Mouse (Mus musculus) thymus, adult 2 months (tissue): ENCODE results near the gene Dctn1. TPM values are rescaled to one million over a fixed set of nuclear protein-coding genes. Genes with fewer than 3 reads are reported as not detected.

Experiments used
- DNase-seq: peaks from one replicate; pipeline ENCODE4 v3.0.0; 2021
- H3K27ac ChIP-seq: fragments of 200-500 bp; 2 replicates; pipeline ENCODE4 v1.5.1; 2012; ENCODE audit warnings: low read length, control low read depth; ENCODE audit not compliant: control insufficient read depth, insufficient read depth
- H3K27me3 ChIP-seq: fragments of 200-500 bp; 2 replicates; pipeline ENCODE4 v1.6.1; 2012; ENCODE audit warnings: mild to moderate bottlenecking, low read length, moderate library complexity, mixed read lengths; ENCODE audit not compliant: control insufficient read depth, insufficient read depth
- H3K36me3 ChIP-seq: fragments of 200-500 bp; 2 replicates; pipeline ENCODE4 v1.6.1; 2012; ENCODE audit warnings: mild to moderate bottlenecking, low read length, moderate library complexity; ENCODE audit not compliant: control insufficient read depth, insufficient read depth
- H3K4me1 ChIP-seq: fragments of 200-500 bp; replicated peaks from 2 replicates; pipeline ENCODE4 v1.6.1; 2012; ENCODE audit warnings: low read length; ENCODE audit not compliant: control insufficient read depth, insufficient read depth
- H3K4me3 ChIP-seq: fragments of 200-500 bp; 2 replicates; pipeline ENCODE4 v1.5.1; 2012; ENCODE audit warnings: mild to moderate bottlenecking, low read length, control low read depth, moderate library complexity; ENCODE audit not compliant: control insufficient read depth, insufficient read depth
- CTCF ChIP-seq: fragments of 200-500 bp; IDR thresholded peaks from 2 replicates; pipeline ENCODE4 v1.5.1; 2012; ENCODE audit warnings: mild to moderate bottlenecking, control low read depth, low read length, moderate library complexity, borderline replicate concordance; ENCODE audit not compliant: control insufficient read depth, poor library complexity, insufficient read depth; ENCODE audit errors: extremely low read depth
- POLR2A ChIP-seq: fragments of 200-500 bp; IDR thresholded peaks from 2 replicates; pipeline ENCODE4 v1.6.1; 2012; ENCODE audit warnings: mild to moderate bottlenecking, low read length, control low read depth, moderate library complexity; ENCODE audit not compliant: control insufficient read depth, poor library complexity, insufficient read depth; ENCODE audit errors: extremely low read depth
- WGBS: fragments of 180-500 bp; shearing (Covaris S2); methylation state at CpG from one replicate; pipeline ENCODE4 v1.1.7; 2018; 5-methylcytosine and 5-hydroxymethylcytosine counted together
- polyA plus RNA-seq: library from polyadenylated mRNA; depleted of rRNA; stranded (reverse); fragments of >200 nt; gene quantifications from 2 replicates; pipeline ENCODE4 v1.2.3, GENCODE M21; 2012

Gene Dctn1
- polyA plus RNA-seq, 1 experiment, result 166 TPM

DNA sequence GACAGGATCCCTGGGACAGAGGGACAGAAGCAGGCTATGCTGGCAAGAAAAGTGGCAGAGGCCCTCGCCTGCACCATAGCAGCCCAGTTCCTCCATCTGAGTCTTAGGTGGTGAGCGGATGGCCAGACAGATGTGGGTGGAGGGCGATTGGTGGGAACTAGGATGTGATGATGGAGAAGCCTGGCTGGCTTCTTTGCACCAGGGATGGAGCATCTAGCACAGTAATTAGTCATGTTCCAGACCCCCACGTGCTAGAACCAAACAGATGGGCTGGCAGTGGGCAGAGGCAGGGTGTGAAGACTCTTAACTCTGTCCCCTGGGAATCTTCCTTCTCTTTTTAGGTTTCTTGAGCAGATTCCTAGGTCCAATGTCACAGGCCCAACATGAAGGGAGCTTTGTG is 37.6 kb downstream of the Dctn1 start:
- WGBS, result 97% methylated on average over 4 of the region's 4 CpGs
- no peak for DNase-seq
- H3K4me1 ChIP-seq, result no peaks in the 10 kb centered on the region

GRCm38 (mm10) chr6:83205851-83206250 is 40.1 kb downstream of the Dctn1 start:
- 92% methylated on average over 3 of the region's 3 CpGs for WGBS
- Histone ChIP-seq H3K27ac (no peak overlapping the region), H3K4me3 (no peak overlapping the region), H3K4me1 (no peaks in the 10 kb centered on the region), H3K27me3 (no peaks in the 10 kb centered on the region), H3K36me3 (no peaks in the 10 kb centered on the region)
- TF ChIP-seq CTCF, result no peak
- TF ChIP-seq POLR2A, result no peak
- no peak for DNase-seq

More for the DNA sequence above, 37.6 kb downstream of the Dctn1 start:
- Histone ChIP-seq H3K36me3 (no peaks in the 10 kb centered on the region), H3K27ac (no peak overlapping the region), H3K4me3 (no peak overlapping the region), H3K27me3 (no peaks in the 10 kb centered on the region)
- TF ChIP-seq POLR2A (no peak), CTCF (no peak)

DNA sequence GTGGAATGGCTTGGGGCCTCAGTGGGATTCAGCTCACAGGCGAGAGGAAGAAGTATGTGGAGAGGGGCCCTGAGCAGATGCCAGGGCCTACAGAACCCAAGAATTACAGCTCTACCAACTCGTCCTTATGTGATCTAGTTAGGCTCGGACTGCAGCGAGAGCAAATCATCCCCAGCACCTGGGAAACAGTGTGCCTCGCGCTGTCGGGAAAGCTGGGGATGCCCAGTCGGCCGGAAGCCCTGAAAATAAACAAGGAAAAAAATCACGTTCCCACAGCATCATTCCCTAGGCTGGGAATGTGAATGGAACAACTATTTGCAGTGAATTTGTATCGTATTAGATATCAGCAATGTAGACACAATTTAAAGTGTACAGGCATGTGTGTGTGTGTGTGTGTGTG is 40.6 kb downstream of the Dctn1 start:
- H3K4me3 ChIP-seq, result no peak overlapping the region
- no peak overlapping the region for H3K27ac ChIP-seq
- WGBS, result 86% methylated on average over 11 of the region's 11 CpGs
- no peak for TF ChIP-seq CTCF
- no peak for TF ChIP-seq POLR2A
- DNase-seq, result no peak
- no peaks in the 10 kb centered on the region for H3K27me3 ChIP-seq
- H3K4me1 ChIP-seq, result no peaks in the 10 kb centered on the region
- no peaks in the 10 kb centered on the region for H3K36me3 ChIP-seq

DNA sequence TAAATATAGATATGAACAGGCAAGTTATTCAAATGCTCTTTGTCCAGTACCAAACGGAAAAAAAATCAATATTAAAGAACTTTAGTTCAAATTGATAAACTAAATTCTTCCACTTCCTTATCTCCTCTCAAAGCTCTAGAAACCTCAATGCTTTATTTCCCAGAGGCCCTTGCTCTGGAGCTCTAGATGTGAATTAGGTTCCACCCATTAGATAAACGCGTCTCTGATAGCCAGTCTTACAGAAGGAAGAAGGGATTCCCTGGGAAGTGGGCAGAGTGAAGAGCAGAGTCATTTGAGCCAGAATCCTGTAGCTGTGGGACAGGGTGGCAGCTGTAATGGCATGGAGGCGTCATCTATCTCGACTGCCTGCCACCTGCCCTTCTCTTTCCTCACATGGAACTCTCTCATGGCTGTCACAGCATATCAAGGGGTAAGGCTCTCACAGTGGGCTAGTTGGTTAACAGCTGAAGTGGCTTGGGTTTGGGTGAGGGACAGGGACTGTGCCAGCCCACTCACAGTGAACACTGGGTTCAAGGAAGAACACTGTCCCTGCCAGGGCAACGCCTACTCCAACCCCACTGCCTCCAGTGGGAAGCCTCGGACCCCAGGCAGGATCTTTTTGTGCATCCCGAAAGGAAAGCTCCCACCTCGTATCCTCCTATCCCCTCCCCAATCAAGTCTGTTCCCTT is 41.8 kb downstream of the Dctn1 start:
- no peak for TF ChIP-seq POLR2A
- no peak for TF ChIP-seq CTCF
- Histone ChIP-seq H3K4me3 (no peak overlapping the region), H3K27ac (no peak overlapping the region), H3K36me3 (no peaks in the 10 kb centered on the region), H3K27me3 (no peaks in the 10 kb centered on the region), H3K4me1 (no peaks in the 10 kb centered on the region)
- 74% methylated on average over 9 of the region's 9 CpGs for WGBS
- DNase-seq, result no peak

GRCm38 (mm10) chr6:83208050-83208400 is 42.3 kb downstream of the Dctn1 start:
- no peak for DNase-seq
- H3K27me3 ChIP-seq, result no peaks in the 10 kb centered on the region
- no peak overlapping the region for H3K4me3 ChIP-seq
- WGBS, result 93% methylated on average over 2 of the region's 2 CpGs
- H3K4me1 ChIP-seq, result no peaks in the 10 kb centered on the region
- H3K36me3 ChIP-seq, result no peaks in the 10 kb centered on the region
- no peak overlapping the region for H3K27ac ChIP-seq
- TF ChIP-seq POLR2A (no peak), CTCF (no peak)

DNA sequence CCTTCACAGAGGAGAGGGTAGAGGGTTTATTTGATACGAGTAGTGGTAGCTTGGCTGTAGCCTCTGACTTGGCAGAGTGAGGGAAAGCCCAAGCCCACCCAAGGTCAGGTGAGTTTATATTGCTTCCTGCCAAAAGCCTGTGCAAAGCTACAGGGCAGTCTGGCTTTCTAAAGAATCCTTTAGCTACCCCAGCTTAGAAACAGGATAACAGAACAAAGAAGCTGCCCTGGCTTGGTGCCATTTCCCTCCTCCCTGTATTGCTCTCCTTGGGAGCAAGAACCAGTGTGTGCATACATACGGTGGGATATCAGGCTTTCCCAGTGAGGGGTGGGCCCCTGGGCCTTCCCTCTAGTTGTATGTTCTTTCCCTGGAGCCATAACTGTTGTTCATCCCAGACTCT is 44.8 kb downstream of the Dctn1 start:
- no peak for DNase-seq
- 83% methylated on average over 2 of the region's 2 CpGs for WGBS
- Histone ChIP-seq H3K27ac (no peak overlapping the region), H3K27me3 (no peaks in the 10 kb centered on the region), H3K36me3 (no peaks in the 10 kb centered on the region), H3K4me1 (no peaks in the 10 kb centered on the region), H3K4me3 (no peak overlapping the region)
- TF ChIP-seq POLR2A (no peak), CTCF (no peak)

- DNase-seq, result no peak
- Histone ChIP-seq H3K36me3 (no peaks in the 10 kb centered on the region), H3K27me3 (no peaks in the 10 kb centered on the region), H3K4me1 (no peaks in the 10 kb centered on the region), H3K4me3 (no peak overlapping the region), H3K27ac (no peak overlapping the region)
- WGBS, result 81% methylated on average over 5 of the region's 5 CpGs
- TF ChIP-seq CTCF (no peak), POLR2A (no peak)
Measured at GRCm38 (mm10) chr6:83211526-83211925, 45.8 kb downstream of the Dctn1 start.
